Mouse (Mus musculus): ENCODE measurements at regions not wholly inside any gene's neighbourhood (a gene's known extent, or its start where the extent isn't known, plus 50 kb on each side); places are given as distances from the start of the nearest gene placed in this dataset.

DNA sequence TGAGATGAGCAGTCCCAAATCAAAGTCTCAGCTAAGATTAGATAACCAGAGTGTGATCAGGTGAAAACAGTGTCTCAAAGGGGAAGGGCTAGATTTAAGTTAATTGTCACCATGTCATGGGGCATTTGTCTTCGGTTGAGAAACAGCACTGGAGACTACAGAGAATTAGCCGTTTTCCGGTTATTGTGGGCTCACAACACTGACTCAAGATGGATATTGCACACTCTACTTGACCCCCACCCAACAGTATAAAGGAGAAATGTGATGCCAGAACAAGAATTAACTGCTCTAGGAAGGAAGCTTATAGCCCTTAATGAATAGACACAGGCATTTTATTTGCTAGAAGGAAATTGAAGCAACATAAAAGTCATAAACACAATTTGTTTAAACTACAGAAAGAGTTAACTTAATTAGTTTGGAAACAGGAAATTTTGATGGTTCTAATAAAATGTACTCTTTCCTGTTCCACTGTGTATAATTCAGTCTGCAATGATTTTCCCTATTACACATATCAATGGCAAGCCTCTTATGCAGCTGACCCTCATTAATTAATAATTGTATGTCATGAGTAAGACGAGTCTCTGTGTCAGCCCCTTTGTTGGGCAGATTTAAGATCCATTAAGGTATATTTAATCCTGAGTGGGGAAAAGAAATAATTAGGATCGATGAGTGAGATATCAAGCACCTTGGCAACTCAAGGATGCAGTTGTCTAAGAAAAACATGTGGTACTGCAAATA lies 277.4 kb upstream of the Tmeff2 start:
- 77% methylated on average over 5 of the region's 5 CpGs for WGBS

DNA sequence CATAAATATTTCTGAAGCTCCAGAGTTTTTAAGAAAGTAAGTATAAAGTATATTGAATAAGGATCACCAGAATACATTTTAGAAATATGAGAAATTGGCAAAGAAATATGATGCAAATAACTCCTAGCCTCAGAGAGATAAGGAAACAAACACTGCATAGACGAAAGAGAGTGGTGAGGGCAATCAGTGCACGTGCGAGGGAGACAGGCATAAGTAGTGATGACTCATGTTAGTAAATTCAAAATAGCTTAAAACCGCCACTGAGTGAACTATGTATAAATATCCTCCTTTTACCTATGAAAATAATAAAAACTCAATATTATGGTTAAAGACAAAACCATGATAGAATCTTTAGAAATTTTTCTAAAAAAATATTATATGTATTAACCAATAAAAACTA lies 271.4 kb upstream of the Tmeff2 start:
- 39% methylated on average over 4 of the region's 4 CpGs for WGBS
- Histone ChIP-seq H3K4me2 (ENCODE audit: low read length) (no peak overlapping the region), H3K9ac (ENCODE audit: low read length) (no peak overlapping the region), H3K4me3 (ENCODE audit: control insufficient read depth in 1 of 2, insufficient read depth in 1 of 2, low read depth in 1 of 2, low read length in 2 of 2) (no peak overlapping the region), H3K36me3 (ENCODE audit: control insufficient read depth, insufficient read depth, low read length) (no peaks in the 10 kb centered on the region), H3K4me1 (ENCODE audit: control insufficient read depth in 2 of 2, insufficient read depth in 2 of 2, low read length in 2 of 2) (no peaks in the 10 kb centered on the region), H3K27ac (replicated peaks in 1 of 2; ENCODE audit: control insufficient read depth in 1 of 2, insufficient read depth in 1 of 2, low read depth in 2 of 2, low read length in 2 of 2) (no peak overlapping the region), H3K27me3 (ENCODE audit: control insufficient read depth, insufficient read depth, low read length) (no peaks in the 10 kb centered on the region), H3K9me3 (ENCODE audit: control insufficient read depth, low read length) (no peaks in the 10 kb centered on the region)
- ATAC-seq (ENCODE audit: insufficient number of reproducible peaks, insufficient read depth, low FRiP score, low read depth) = no peak

More for the DNA sequence above, 277.4 kb upstream of the Tmeff2 start:
- H3K36me3 ChIP-seq (ENCODE audit: control insufficient read depth, insufficient read depth, low read length) = no peaks in the 10 kb centered on the region
- no peaks in the 10 kb centered on the region for H3K4me1 ChIP-seq (ENCODE audit: control insufficient read depth in 2 of 2, insufficient read depth in 2 of 2, low read length in 2 of 2)
- H3K4me3 ChIP-seq (ENCODE audit: control insufficient read depth in 1 of 2, insufficient read depth in 1 of 2, low read depth in 1 of 2, low read length in 2 of 2) = no peak overlapping the region
- H3K9me3 ChIP-seq (ENCODE audit: control insufficient read depth, low read length) = no peaks in the 10 kb centered on the region
- no peak overlapping the region for H3K27ac ChIP-seq (replicated peaks in 1 of 2; ENCODE audit: control insufficient read depth in 1 of 2, insufficient read depth in 1 of 2, low read depth in 2 of 2, low read length in 2 of 2)
- no peaks in the 10 kb centered on the region for H3K27me3 ChIP-seq (ENCODE audit: control insufficient read depth, insufficient read depth, low read length)
- no peak overlapping the region for H3K4me2 ChIP-seq (ENCODE audit: low read length)
- no peak for ATAC-seq (ENCODE audit: insufficient number of reproducible peaks, insufficient read depth, low FRiP score, low read depth)
- no peak overlapping the region for H3K9ac ChIP-seq (ENCODE audit: low read length)

DNA sequence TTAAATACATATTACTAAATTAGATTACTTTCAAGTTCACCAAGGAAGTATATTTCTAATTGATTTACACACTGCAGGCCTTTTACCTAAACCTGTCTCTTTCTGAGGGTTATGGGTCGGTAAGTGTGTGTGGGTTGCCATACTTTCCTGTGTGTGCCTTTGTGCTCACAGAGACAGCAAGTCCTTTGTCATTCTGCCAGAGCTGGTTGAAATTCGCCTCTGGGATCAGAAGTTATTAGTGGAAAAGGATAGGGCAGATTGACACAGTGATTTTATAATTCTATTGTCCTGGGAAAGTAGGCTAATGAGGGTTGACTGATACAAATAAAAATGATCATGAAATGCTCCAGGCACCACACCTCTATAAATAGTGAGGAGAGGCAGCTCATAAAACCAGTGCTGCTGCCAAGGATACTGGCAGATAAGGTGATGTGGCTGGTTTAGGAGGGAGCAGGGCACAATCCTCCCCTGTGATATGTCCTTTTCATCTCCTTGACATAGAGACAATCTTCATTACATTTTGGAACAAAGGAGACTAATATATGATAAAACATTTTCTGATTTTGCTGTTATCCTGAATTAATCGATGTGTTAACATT lies 270.9 kb upstream of the Tmeff2 start:
- H3K36me3 ChIP-seq (ENCODE audit: control insufficient read depth, insufficient read depth, low read length) = no peaks in the 10 kb centered on the region
- no peaks in the 10 kb centered on the region for H3K27me3 ChIP-seq (ENCODE audit: control insufficient read depth, insufficient read depth, low read length)
- 61% methylated on average over 3 of the region's 3 CpGs for WGBS
- no peak overlapping the region for H3K4me2 ChIP-seq (ENCODE audit: low read length)
- H3K4me3 ChIP-seq (ENCODE audit: control insufficient read depth in 1 of 2, insufficient read depth in 1 of 2, low read depth in 1 of 2, low read length in 2 of 2) = no peak overlapping the region
- no peak for ATAC-seq (ENCODE audit: insufficient number of reproducible peaks, insufficient read depth, low FRiP score, low read depth)
- H3K9ac ChIP-seq (ENCODE audit: low read length) = no peak overlapping the region
- peak overlapping the region in 1 of 2 experiments; percentile 35; a peak in 2 of 4 replicates for H3K27ac ChIP-seq (replicated peaks in 1 of 2; ENCODE audit: control insufficient read depth in 1 of 2, insufficient read depth in 1 of 2, low read depth in 2 of 2, low read length in 2 of 2)
- no peaks in the 10 kb centered on the region for H3K9me3 ChIP-seq (ENCODE audit: control insufficient read depth, low read length)
- no peaks in the 10 kb centered on the region for H3K4me1 ChIP-seq (ENCODE audit: control insufficient read depth in 2 of 2, insufficient read depth in 2 of 2, low read length in 2 of 2)

DNA sequence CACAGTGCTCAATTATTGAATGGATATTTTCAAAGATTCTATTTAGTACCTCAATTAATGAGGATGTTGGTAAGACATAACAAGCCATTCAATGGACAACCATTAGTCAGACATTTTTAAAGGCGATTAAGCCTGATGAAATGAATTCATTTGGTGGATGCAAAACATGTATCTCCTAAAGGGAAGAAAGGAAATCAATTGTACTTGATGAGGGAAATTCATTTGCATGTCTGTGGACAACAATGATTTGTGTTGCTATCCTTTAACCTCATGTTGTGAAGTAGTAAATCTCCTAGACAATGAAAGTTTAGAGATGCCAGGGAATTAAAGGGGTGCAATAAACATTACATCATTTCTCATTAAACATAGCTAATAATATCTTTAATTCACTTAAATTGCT lies 262.5 kb upstream of the Tmeff2 start:
- no peak overlapping the region for H3K4me2 ChIP-seq (ENCODE audit: low read length)
- H3K4me1 ChIP-seq (ENCODE audit: control insufficient read depth in 2 of 2, insufficient read depth in 2 of 2, low read length in 2 of 2) = no peaks in the 10 kb centered on the region
- H3K9ac ChIP-seq (ENCODE audit: low read length) = no peak overlapping the region
- H3K27ac ChIP-seq (replicated peaks in 1 of 2; ENCODE audit: control insufficient read depth in 1 of 2, insufficient read depth in 1 of 2, low read depth in 2 of 2, low read length in 2 of 2) = no peak overlapping the region
- H3K36me3 ChIP-seq (ENCODE audit: control insufficient read depth, insufficient read depth, low read length) = no peaks in the 10 kb centered on the region
- 73% methylated on average over 1 of the region's 1 CpGs for WGBS
- ATAC-seq (ENCODE audit: insufficient number of reproducible peaks, insufficient read depth, low FRiP score, low read depth) = no peak
- no peak overlapping the region for H3K4me3 ChIP-seq (ENCODE audit: control insufficient read depth in 1 of 2, insufficient read depth in 1 of 2, low read depth in 1 of 2, low read length in 2 of 2)
- no peaks in the 10 kb centered on the region for H3K9me3 ChIP-seq (ENCODE audit: control insufficient read depth, low read length)
- H3K27me3 ChIP-seq (ENCODE audit: control insufficient read depth, insufficient read depth, low read length) = no peaks in the 10 kb centered on the region

DNA sequence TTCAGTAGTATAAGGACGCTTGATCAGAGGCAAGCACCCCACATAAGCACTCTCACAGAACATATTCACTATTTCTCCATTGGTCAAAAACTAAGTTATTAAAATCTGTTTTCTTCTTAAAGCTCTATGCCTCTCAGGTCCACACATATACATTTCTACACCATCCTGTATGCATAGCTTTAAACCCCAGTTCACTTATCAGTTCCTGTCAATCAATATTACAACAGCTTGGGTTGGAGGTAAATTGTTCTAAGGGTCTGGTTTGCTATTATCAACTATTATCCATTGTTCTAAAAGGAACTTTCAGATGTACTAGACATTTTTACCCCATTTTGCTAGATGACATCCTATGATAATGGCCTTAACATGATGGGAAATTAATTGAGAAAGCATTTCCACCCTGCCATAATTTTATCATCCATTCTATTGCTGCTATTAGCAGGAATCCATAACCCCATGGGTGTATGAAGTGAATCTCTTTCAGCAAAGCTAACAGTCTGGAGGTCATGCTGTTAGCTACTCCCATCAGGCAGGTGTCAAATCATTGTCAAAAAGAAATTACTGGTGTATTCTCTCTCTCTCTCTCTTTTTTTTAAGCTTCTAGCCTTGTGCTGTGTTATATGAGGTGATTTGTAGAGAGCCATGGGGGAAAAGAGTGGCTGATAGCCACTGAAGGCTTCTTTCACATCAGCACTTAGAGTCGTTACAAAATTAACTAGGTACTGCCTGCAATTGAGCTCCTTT lies 253.3 kb upstream of the Tmeff2 start:
- WGBS = 65% methylated on average over 2 of the region's 2 CpGs
- ATAC-seq (ENCODE audit: insufficient number of reproducible peaks, insufficient read depth, low FRiP score, low read depth) = no peak

DNA sequence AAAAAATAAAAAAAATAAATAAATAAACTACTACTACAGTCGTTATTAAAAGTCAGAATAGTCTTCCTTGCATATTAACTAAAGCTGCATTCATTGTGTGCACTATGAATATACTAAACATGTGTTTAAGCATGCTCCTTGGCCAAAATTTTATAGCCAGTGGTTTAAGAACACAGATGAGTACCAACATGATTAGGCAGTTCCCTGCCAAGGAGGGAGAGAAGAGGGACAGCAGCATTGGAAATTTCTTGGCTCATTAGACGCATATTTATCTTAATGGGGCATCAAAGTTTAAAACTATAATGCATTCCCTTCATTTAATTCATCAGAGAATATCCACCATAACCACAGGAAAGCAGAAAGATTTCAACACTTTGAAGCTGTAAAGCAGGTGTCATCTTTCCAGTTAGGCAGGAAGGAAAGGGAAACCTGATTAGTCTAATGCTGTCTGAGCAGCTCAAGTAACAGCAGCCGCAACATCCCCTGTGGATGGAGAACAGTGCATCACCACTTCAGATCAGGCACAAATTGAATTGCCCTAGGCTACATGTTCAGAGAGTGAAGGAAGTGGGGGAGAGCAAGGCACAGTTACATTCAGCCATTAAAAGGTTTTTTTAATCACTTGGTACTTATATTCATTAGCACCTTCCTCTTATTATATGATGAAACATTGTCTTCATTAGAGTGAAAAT lies 248.3 kb upstream of the Tmeff2 start:
- no peaks in the 10 kb centered on the region for H3K4me1 ChIP-seq (ENCODE audit: control insufficient read depth in 2 of 2, insufficient read depth in 2 of 2, low read length in 2 of 2)
- H3K4me2 ChIP-seq (ENCODE audit: low read length) = no peak overlapping the region
- no peak for ATAC-seq (ENCODE audit: insufficient number of reproducible peaks, insufficient read depth, low FRiP score, low read depth)
- no peak overlapping the region for H3K4me3 ChIP-seq (ENCODE audit: control insufficient read depth in 1 of 2, insufficient read depth in 1 of 2, low read depth in 1 of 2, low read length in 2 of 2)
- H3K9ac ChIP-seq (ENCODE audit: low read length) = no peak overlapping the region
- no peaks in the 10 kb centered on the region for H3K27me3 ChIP-seq (ENCODE audit: control insufficient read depth, insufficient read depth, low read length)
- H3K36me3 ChIP-seq (ENCODE audit: control insufficient read depth, insufficient read depth, low read length) = no peaks in the 10 kb centered on the region
- no peak overlapping the region for H3K27ac ChIP-seq (replicated peaks in 1 of 2; ENCODE audit: control insufficient read depth in 1 of 2, insufficient read depth in 1 of 2, low read depth in 2 of 2, low read length in 2 of 2)
- H3K9me3 ChIP-seq (ENCODE audit: control insufficient read depth, low read length) = no peaks in the 10 kb centered on the region
- 61% methylated on average over 3 of the region's 3 CpGs for WGBS

More for the DNA sequence above, 253.3 kb upstream of the Tmeff2 start:
- H3K4me2 ChIP-seq (ENCODE audit: low read length) = no peak overlapping the region
- H3K9ac ChIP-seq (ENCODE audit: low read length) = no peak overlapping the region
- no peak overlapping the region for H3K27ac ChIP-seq (replicated peaks in 1 of 2; ENCODE audit: control insufficient read depth in 1 of 2, insufficient read depth in 1 of 2, low read depth in 2 of 2, low read length in 2 of 2)
- no peaks in the 10 kb centered on the region for H3K36me3 ChIP-seq (ENCODE audit: control insufficient read depth, insufficient read depth, low read length)
- H3K4me1 ChIP-seq (ENCODE audit: control insufficient read depth in 2 of 2, insufficient read depth in 2 of 2, low read length in 2 of 2) = no peaks in the 10 kb centered on the region
- no peak overlapping the region for H3K4me3 ChIP-seq (ENCODE audit: control insufficient read depth in 1 of 2, insufficient read depth in 1 of 2, low read depth in 1 of 2, low read length in 2 of 2)
- no peaks in the 10 kb centered on the region for H3K9me3 ChIP-seq (ENCODE audit: control insufficient read depth, low read length)
- H3K27me3 ChIP-seq (ENCODE audit: control insufficient read depth, insufficient read depth, low read length) = no peaks in the 10 kb centered on the region

DNA sequence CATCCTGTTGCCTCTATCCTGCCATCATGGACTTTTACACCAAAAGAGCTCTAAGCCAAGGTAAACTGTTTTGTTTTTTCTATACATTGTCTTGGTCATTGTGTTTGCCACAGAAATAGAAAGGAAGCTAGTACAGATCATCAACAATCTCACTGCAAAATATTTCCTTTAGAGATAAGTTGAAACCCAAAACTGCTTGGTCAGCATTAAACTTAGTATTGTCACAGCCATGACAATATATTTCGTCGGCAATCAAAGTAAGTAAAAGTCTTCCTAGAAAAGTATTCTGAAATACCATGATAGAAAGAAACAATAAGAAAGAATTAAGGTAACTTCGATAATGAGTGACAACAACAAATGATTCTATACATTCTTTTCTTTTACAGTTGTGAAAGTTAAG lies 235.3 kb upstream of the Tmeff2 start:
- Histone ChIP-seq H3K4me3 (ENCODE audit: control insufficient read depth in 1 of 2, insufficient read depth in 1 of 2, low read depth in 1 of 2, low read length in 2 of 2) (no peak overlapping the region), H3K9me3 (ENCODE audit: control insufficient read depth, low read length) (no peaks in the 10 kb centered on the region), H3K36me3 (ENCODE audit: control insufficient read depth, insufficient read depth, low read length) (no peaks in the 10 kb centered on the region), H3K4me1 (ENCODE audit: control insufficient read depth in 2 of 2, insufficient read depth in 2 of 2, low read length in 2 of 2) (no peaks in the 10 kb centered on the region), H3K4me2 (ENCODE audit: low read length) (no peak overlapping the region), H3K27me3 (ENCODE audit: control insufficient read depth, insufficient read depth, low read length) (no peaks in the 10 kb centered on the region), H3K27ac (replicated peaks in 1 of 2; ENCODE audit: control insufficient read depth in 1 of 2, insufficient read depth in 1 of 2, low read depth in 2 of 2, low read length in 2 of 2) (no peak overlapping the region), H3K9ac (ENCODE audit: low read length) (no peak overlapping the region)
- no peak for ATAC-seq (ENCODE audit: insufficient number of reproducible peaks, insufficient read depth, low FRiP score, low read depth)
- 80% methylated on average over 3 of the region's 3 CpGs for WGBS

All from heart, embryonic 14.5 days (tissue).